Mouse (Mus musculus): ENCODE measurements at regions not wholly inside any gene's neighbourhood (a gene's known extent, or its start where the extent isn't known, plus 50 kb on each side); places are given as distances from the start of the nearest gene placed in this dataset.

DNA sequence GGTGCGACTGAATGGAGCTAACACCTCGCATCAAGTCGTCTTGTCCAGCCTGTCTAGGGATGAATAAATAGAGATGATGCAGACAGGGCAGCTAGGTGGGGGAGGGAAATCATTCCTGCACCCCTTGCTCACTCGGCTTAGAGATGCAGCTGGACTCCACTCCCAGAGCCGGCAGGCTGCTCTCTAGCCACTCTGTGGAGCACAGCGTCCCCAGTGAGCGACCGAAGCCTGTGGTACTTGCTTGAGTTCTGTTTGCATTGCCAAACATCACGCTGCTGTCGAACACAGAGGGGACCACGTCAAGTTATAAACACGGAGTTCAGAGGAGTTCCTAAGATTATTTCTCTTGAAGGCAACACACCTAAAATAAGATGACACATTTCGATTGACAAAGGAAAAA lies 439.9 kb upstream of the Smarca2 start:
- WGBS, result 40% methylated on average over 13 of the region's 13 CpGs
- Histone ChIP-seq H3K4me2 (replicated peaks) (no peak overlapping the region), H3K36me3 (no peaks in the 10 kb centered on the region), H3K9me3 (no peaks in the 10 kb centered on the region), H3K27me3 (replicated peaks) (no peaks in the 10 kb centered on the region), H3K27ac (no peak overlapping the region), H3K4me1 (replicated peaks) (no peaks in the 10 kb centered on the region), H3K4me3 (replicated peaks) (no peak overlapping the region), H3K9ac (no peak overlapping the region)
- ATAC-seq, result no peak

DNA sequence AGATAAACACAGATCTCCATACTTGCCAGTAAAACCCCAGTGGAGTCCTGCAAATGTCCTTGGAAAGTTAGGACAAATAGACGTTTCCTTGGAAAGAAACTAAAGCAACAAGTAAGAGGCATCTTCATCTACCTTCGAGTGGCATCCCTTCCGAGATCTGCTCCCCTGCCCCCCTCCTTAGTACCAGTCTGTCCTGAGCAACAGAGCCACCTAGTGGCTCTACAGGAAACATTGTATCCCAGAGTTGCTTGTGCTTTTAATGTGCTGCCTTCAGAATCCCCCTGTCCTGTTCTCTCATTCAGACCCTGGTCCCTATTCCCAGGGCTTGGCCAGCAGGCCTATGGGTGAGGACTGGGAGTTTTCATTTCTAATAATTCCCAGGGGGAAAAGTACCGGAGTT lies 423.1 kb upstream of the Smarca2 start:
- Histone ChIP-seq H3K36me3 (no peaks in the 10 kb centered on the region), H3K4me3 (replicated peaks) (no peak overlapping the region), H3K27ac (no peak overlapping the region), H3K9me3 (no peaks in the 10 kb centered on the region), H3K4me1 (replicated peaks) (no peaks in the 10 kb centered on the region), H3K4me2 (replicated peaks) (no peak overlapping the region), H3K27me3 (replicated peaks) (no peaks in the 10 kb centered on the region), H3K9ac (no peak overlapping the region)
- 23% methylated on average over 4 of the region's 4 CpGs for WGBS
- no peak for ATAC-seq

DNA sequence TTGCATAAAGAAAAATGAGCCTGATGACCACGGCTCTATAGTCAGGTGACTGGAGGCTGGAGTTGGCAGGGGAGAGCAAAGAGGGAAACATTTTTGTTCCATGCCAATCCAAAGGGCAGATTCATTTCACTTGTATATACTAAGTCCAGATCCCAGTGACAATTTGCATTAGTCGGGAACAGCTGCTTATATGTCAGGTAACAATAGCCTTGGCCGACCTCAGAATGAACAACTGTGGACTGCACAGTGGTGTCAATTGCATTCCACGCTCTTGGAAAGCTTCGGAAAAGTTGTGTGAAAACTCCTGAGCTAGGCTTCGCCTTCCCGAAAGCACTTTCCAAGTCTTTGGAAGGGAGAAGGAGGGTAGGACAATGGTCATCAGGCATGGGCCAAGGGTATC lies 419.8 kb upstream of the Smarca2 start:
- no peak for ATAC-seq

DNA sequence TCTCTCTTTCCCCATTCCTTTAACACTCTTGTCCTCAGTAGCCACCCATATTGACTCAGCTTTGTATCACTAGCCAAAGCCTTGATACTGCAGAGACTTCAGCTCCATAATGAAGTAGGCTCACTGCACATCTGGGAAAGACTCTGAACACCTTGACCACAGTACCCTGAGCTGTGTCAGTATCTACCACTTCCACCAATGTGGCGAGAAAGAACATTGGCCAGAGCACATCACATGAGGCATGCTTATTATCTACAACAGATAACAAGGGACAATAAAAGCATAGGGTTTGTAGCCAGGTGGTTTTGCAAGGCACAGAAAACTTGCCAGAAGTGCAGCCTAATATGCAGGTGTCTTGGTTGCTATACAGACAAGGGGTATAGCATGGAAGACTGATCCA lies 414.0 kb upstream of the Smarca2 start:
- 70% methylated on average over 1 of the region's 1 CpGs for WGBS
- Histone ChIP-seq H3K9me3 (no peaks in the 10 kb centered on the region), H3K4me3 (replicated peaks) (no peak overlapping the region), H3K27ac (no peak overlapping the region), H3K27me3 (replicated peaks) (no peaks in the 10 kb centered on the region), H3K4me2 (replicated peaks) (no peak overlapping the region), H3K36me3 (no peaks in the 10 kb centered on the region), H3K4me1 (replicated peaks) (no peaks in the 10 kb centered on the region), H3K9ac (no peak overlapping the region)
- ATAC-seq, result peak; percentile 65; the same call in 1 of the 2 replicates

More for the DNA sequence above, 419.8 kb upstream of the Smarca2 start:
- H3K36me3 ChIP-seq, result no peaks in the 10 kb centered on the region
- H3K27ac ChIP-seq, result no peak overlapping the region
- WGBS, result 83% methylated on average over 7 of the region's 7 CpGs
- no peaks in the 10 kb centered on the region for H3K27me3 ChIP-seq (replicated peaks)
- no peak overlapping the region for H3K4me2 ChIP-seq (replicated peaks)
- H3K4me3 ChIP-seq (replicated peaks), result no peak overlapping the region
- H3K9me3 ChIP-seq, result no peaks in the 10 kb centered on the region
- no peaks in the 10 kb centered on the region for H3K4me1 ChIP-seq (replicated peaks)
- no peak overlapping the region for H3K9ac ChIP-seq

DNA sequence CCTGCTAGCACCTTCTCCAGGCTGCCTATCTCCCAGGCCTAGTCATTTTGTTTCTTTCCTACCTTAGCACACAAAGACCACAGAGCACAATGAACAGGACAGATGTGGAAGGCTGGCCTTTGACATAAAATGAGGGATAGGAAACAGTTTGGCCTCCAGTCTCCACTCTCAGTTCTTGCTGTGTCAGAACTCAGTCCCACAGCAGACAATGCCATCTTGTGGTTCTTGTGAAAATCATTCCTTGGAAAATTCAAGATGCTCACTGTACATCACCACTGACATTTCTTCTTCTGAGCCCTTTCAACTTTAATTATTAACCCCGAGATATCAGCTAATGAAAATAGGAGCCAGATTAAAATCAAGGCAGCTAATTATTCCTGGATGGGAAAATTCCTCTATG lies 411.2 kb upstream of the Smarca2 start:
- Histone ChIP-seq H3K36me3 (no peaks in the 10 kb centered on the region), H3K9ac (no peak overlapping the region)

DNA sequence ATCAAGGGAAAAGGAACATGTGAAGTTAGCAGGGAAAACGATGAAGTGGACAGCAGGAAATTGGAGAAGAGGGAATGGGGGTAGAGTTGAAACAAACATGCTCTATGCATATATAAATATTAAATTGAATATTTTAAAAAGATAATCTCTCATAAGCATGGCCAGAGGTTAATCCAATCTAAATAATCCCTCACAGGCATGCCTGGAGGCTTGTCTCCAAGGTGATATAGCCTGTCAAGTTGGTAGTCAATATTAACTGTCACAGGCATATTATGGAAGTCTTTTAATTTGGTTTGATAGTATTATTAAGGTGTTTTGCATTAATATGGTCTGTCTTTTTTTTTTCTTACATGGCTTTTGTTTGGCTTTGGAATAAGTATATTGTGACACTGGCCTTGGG lies 396.1 kb upstream of the Smarca2 start:
- H3K4me2 ChIP-seq (replicated peaks), result no peak overlapping the region
- no peak overlapping the region for H3K9ac ChIP-seq
- no peak overlapping the region for H3K4me3 ChIP-seq (replicated peaks)
- no peaks in the 10 kb centered on the region for H3K9me3 ChIP-seq
- no peak overlapping the region for H3K27ac ChIP-seq
- no peaks in the 10 kb centered on the region for H3K27me3 ChIP-seq (replicated peaks)
- 74% methylated on average over 1 of the region's 1 CpGs for WGBS
- ATAC-seq, result no peak
- no peaks in the 10 kb centered on the region for H3K36me3 ChIP-seq
- H3K4me1 ChIP-seq (replicated peaks), result no peaks in the 10 kb centered on the region

More for the DNA sequence above, 411.2 kb upstream of the Smarca2 start:
- Histone ChIP-seq H3K27ac (no peak overlapping the region), H3K9me3 (no peaks in the 10 kb centered on the region), H3K27me3 (replicated peaks) (no peaks in the 10 kb centered on the region), H3K4me1 (replicated peaks) (no peaks in the 10 kb centered on the region), H3K4me2 (replicated peaks) (no peak overlapping the region), H3K4me3 (replicated peaks) (no peak overlapping the region)
- ATAC-seq, result no peak
- 69% methylated on average over 1 of the region's 1 CpGs for WGBS

DNA sequence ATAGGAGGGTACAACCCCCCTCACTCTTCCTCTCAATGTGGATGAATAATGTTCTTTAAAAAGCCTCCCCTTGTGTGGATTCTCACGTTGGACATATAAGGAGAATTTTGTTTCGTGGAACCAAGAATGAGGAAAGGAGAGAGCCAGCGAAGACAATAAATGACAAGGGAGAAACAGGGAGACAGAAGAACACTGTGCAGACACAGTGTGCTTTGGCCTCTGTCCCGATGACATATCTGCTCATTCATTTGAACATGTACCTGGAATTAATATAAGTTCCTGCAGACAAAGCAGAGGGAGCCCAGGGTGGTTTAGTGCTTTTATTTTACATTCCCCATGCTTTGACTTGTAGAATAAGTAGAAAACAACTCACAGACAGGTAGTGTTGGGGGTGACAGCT lies 370.3 kb upstream of the Smarca2 start:
- H3K4me2 ChIP-seq (replicated peaks), result no peak overlapping the region
- 52% methylated on average over 4 of the region's 4 CpGs for WGBS
- no peaks in the 10 kb centered on the region for H3K36me3 ChIP-seq
- H3K4me3 ChIP-seq (replicated peaks), result no peak overlapping the region
- no peaks in the 10 kb centered on the region for H3K9me3 ChIP-seq
- H3K27ac ChIP-seq, result peak overlapping the region; percentile 52; the same call in 1 of the 2 replicates
- H3K9ac ChIP-seq, result no peak overlapping the region
- ATAC-seq, result peak; percentile 67
- no peaks in the 10 kb centered on the region for H3K4me1 ChIP-seq (replicated peaks)
- no peaks in the 10 kb centered on the region for H3K27me3 ChIP-seq (replicated peaks)

DNA sequence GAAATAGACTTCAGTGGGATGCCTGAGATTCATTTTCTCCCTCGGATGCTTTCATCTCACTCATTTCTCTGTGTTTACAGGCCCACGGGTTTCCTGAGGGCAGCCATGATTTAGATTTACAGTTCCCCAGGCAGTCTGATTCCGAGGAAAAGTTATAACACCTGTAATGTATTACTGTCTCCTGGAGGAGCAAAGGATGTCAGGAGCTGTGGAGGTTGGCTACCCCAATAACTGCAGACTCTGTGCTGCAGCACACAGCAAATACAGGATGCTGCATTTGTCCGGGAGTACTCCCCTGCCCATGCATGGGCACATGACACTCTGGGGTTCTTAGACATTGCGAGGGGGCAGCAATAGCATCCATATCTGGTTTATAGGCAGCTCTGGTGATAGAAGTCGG lies 360.8 kb upstream of the Smarca2 start:
- ATAC-seq, result no peak
- no peak overlapping the region for H3K27ac ChIP-seq
- 59% methylated on average over 6 of the region's 6 CpGs for WGBS

DNA sequence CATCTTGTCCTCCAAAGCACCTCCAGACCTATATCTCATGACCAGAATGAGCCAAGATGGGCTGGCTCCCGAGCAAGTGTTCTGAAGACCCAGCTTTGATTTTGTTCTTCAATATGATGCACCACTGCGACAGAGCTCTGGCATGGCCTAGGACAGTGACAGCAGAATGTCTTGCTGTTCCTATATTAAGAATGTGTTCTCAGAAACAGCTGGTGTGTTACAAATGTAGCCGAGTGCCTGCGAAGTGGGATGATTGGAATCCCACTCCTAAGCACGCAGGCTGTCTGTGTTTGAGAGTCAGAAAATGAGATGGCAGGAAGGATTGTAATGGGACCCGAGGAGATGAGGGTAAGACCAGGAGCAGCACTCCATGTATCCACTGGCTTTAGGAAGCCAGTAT lies 355.1 kb upstream of the Smarca2 start:
- no peak for ATAC-seq
- Histone ChIP-seq H3K27ac (no peak overlapping the region), H3K4me3 (replicated peaks) (no peak overlapping the region), H3K9ac (no peak overlapping the region), H3K4me2 (replicated peaks) (no peak overlapping the region), H3K27me3 (replicated peaks) (no peaks in the 10 kb centered on the region), H3K9me3 (no peaks in the 10 kb centered on the region), H3K36me3 (no peaks in the 10 kb centered on the region), H3K4me1 (replicated peaks) (no peaks in the 10 kb centered on the region)
- WGBS, result 82% methylated on average over 6 of the region's 6 CpGs

More for the DNA sequence above, 360.8 kb upstream of the Smarca2 start:
- Histone ChIP-seq H3K4me2 (replicated peaks) (no peak overlapping the region), H3K36me3 (no peaks in the 10 kb centered on the region), H3K4me1 (replicated peaks) (no peaks in the 10 kb centered on the region), H3K4me3 (replicated peaks) (no peak overlapping the region), H3K9me3 (no peaks in the 10 kb centered on the region), H3K9ac (no peak overlapping the region), H3K27me3 (replicated peaks) (no peaks in the 10 kb centered on the region)

DNA sequence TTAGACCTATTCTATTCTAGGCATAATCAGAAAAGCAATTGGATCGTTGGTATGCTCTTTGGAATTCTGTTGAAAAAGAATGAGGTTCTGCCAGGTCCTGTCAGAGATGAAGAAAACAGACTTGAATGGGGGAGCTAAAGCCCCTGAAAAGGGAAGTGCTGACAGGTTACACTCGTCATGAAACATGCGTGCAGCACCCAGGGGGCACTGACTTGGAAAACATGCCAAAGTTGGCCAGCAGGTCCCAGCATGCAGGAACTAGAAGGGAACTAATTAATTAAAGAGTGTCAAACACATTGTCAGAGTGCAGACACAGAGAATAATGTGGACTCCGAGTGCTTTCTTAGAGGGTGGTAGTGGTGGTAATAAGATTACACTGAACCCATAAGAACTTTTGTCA lies 346.2 kb upstream of the Smarca2 start:
- no peak overlapping the region for H3K4me3 ChIP-seq (replicated peaks)
- WGBS, result 65% methylated on average over 4 of the region's 4 CpGs

DNA sequence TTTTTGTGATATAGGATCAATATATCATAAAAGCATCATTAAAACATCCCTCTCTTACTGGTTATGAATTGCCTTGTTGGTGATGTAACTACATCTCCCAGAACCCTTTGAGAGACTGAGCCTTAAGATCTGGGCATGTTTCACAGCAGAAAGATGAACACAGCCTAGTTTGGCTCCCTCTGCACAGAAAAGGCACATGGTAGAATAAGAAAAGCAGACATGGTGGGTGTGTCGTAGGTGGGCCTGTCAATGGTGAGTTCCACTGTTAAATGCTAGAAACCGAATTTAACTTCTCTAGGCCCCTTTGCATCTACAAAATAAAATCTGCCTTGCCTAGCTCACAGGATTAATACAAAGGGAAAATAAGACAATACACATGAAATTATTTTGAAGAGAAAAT lies 343.3 kb upstream of the Smarca2 start:
- no peaks in the 10 kb centered on the region for H3K4me1 ChIP-seq (replicated peaks)
- no peak overlapping the region for H3K27ac ChIP-seq
- WGBS, result 89% methylated on average over 2 of the region's 2 CpGs
- no peak overlapping the region for H3K4me2 ChIP-seq (replicated peaks)
- H3K9me3 ChIP-seq, result no peaks in the 10 kb centered on the region
- no peak overlapping the region for H3K4me3 ChIP-seq (replicated peaks)
- H3K36me3 ChIP-seq, result no peaks in the 10 kb centered on the region
- ATAC-seq, result no peak
- no peak overlapping the region for H3K9ac ChIP-seq
- no peaks in the 10 kb centered on the region for H3K27me3 ChIP-seq (replicated peaks)

More for the DNA sequence above, 346.2 kb upstream of the Smarca2 start:
- no peak for ATAC-seq
- Histone ChIP-seq H3K4me1 (replicated peaks) (no peaks in the 10 kb centered on the region), H3K4me2 (replicated peaks) (no peak overlapping the region), H3K27ac (no peak overlapping the region), H3K36me3 (no peaks in the 10 kb centered on the region), H3K9me3 (no peaks in the 10 kb centered on the region), H3K27me3 (replicated peaks) (no peaks in the 10 kb centered on the region), H3K9ac (no peak overlapping the region)

DNA sequence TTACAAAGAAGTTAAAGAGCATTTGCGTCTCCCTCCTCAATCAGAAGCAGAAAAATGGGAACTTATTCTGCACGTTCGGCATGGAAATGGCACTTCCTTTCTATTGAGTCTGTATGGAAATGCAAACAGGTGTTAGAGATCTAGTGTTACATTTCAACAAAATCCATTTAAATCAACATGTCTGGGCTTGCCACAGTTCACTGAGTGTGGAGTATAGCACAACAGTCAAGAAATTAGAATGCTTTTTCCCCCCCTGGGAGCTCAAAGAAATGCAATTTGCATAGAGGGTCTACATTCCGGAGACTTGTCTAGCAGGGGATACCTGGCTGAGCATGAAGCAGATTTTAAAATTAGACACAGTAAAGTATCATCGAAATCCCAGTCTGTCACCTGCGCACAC lies 308.5 kb upstream of the Smarca2 start:
- Histone ChIP-seq H3K4me2 (replicated peaks) (no peak overlapping the region), H3K9ac (no peak overlapping the region), H3K9me3 (no peaks in the 10 kb centered on the region), H3K27ac (no peak overlapping the region), H3K27me3 (replicated peaks) (no peaks in the 10 kb centered on the region), H3K4me3 (replicated peaks) (no peak overlapping the region), H3K4me1 (replicated peaks) (no peaks in the 10 kb centered on the region), H3K36me3 (no peaks in the 10 kb centered on the region)
- ATAC-seq, result no peak
- WGBS, result 82% methylated on average over 6 of the region's 6 CpGs

DNA sequence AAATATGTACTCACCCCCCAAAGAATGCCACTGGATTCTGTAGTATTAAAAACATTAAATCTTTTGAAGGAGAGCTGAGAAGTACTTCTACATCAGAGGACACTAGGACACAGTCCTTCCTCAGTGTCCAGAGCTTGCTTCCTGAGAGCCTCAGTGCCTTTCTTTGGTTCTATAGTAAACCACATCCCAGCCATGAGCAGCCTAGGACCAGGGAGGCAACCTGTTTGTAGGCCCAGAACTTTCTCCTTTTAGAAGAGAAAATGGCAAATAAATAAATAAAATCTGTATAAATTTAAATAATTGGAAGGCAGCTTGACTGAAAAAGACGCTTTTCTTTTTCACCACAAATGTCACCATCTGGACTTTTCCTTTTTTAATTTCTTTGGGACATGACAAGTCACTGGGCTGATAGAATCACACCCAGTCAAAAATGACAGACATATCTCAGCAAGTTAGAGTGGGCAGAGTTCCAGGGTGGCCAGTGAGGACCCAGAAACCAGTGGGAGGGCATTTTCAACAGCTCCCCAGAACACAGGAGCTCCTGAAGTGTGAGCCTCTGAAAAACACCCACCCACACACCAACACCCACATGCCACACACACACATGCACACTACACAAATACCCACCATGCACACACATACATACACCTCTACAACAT lies 296.2 kb upstream of the Smarca2 start:
- ATAC-seq, result no peak
- Histone ChIP-seq H3K27ac (no peak overlapping the region), H3K4me2 (replicated peaks) (no peak overlapping the region), H3K9ac (no peak overlapping the region), H3K27me3 (replicated peaks) (no peaks in the 10 kb centered on the region), H3K9me3 (no peaks in the 10 kb centered on the region), H3K36me3 (no peaks in the 10 kb centered on the region), H3K4me1 (replicated peaks) (no peaks in the 10 kb centered on the region), H3K4me3 (replicated peaks) (no peak overlapping the region)
- WGBS, result 95% methylated on average over 1 of the region's 1 CpGs
